Mouse (Mus musculus): ENCODE measurements at regions not wholly inside any gene's neighbourhood (a gene's known extent, or its start where the extent isn't known, plus 50 kb on each side); places are given as distances from the start of the nearest gene placed in this dataset.
A peak's percentile ranks its signal among the peaks of the same experiment; 100 is the strongest.

DNA sequence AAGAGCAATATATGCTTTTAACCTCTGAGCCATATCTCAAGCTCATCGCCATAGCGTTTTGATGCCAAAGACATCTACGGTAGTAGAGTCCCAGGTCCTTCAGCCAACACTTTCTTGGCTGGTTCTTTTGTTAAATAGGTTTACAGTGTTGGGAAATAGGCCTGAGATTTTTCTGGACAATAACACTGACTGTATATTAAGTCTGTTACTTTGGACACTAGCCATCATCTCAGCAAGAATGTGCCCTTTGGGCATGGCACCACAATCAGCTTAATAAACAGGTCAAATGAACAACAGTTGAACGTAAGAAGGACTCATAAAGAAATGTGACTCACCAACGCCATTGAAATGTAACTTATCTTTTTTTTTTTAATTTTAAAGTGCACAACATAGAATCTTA lies 68.6 kb upstream of the Adamts9 start:
- Histone ChIP-seq H3K4me3 (ENCODE audit: low read depth, low read length) (no peak overlapping the region), H3K27ac (ENCODE audit: low read depth) (no peak overlapping the region), H3K36me3 (ENCODE audit: insufficient read depth) (no peaks in the 10 kb centered on the region), H3K9me3 (ENCODE audit: low read depth, low read length) (no peaks in the 10 kb centered on the region), H3K27me3 (ENCODE audit: insufficient read depth, low read length) (no peaks in the 10 kb centered on the region), H3K4me1 (ENCODE audit: insufficient read depth) (peaks cover 15% of the 10 kb centered on the region), H3K4me2 (no peak overlapping the region), H3K9ac (no peak overlapping the region)
- TF ChIP-seq CTCF (IDR thresholded peaks at IDR 0.05; ENCODE audit: low read depth): no peak
- DNase-seq: no peak
- no peak for ATAC-seq (ENCODE audit: insufficient read depth)
- WGBS: 85% methylated on average over 5 of the region's 5 CpGs

- Histone ChIP-seq H3K4me1 (ENCODE audit: insufficient read depth) (peaks cover 12% of the 10 kb centered on the region; the same call in 1 of the 2 replicates), H3K27me3 (ENCODE audit: insufficient read depth, low read length) (no peaks in the 10 kb centered on the region), H3K27ac (ENCODE audit: low read depth) (no peak overlapping the region), H3K9ac (no peak overlapping the region), H3K36me3 (ENCODE audit: insufficient read depth) (no peaks in the 10 kb centered on the region), H3K4me2 (no peak overlapping the region), H3K4me3 (ENCODE audit: low read depth, low read length) (no peak overlapping the region), H3K9me3 (ENCODE audit: low read depth, low read length) (no peaks in the 10 kb centered on the region)
- 32% methylated on average over 3 of the region's 3 CpGs for WGBS
- DNase-seq: peak; percentile 58
- TF ChIP-seq CTCF (IDR thresholded peaks at IDR 0.05; ENCODE audit: low read depth): no peak
- peak; percentile 76 for ATAC-seq (ENCODE audit: insufficient read depth)
These were observed 61.4 kb upstream of the Adamts9 start for GRCm38 (mm10) chr6:93004587-93005240.

DNA sequence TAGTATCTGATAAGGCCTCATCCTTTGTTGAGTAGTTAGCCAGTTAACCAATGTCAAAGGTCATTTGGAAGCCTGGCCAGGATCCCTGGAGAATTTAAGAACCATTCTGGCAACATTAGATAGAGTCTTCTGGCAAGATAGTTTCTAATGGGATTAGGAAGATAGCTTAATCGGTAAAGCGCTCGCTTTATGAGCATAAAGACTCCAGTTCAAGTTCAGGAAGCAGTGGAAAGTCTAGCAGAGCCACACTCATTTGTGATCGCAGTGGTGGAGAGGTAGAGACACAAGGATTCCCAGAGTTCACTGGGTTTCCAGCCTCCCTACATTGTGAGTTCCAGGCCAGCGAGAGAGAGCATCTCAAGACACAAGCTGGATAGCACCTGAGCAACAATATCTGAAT lies 60.5 kb upstream of the Adamts9 start:
- Histone ChIP-seq H3K27ac (ENCODE audit: low read depth) (no peak overlapping the region), H3K9ac (no peak overlapping the region), H3K4me3 (ENCODE audit: low read depth, low read length) (no peak overlapping the region), H3K4me1 (ENCODE audit: insufficient read depth) (peaks cover 12% of the 10 kb centered on the region; the same call in 1 of the 2 replicates), H3K9me3 (ENCODE audit: low read depth, low read length) (no peaks in the 10 kb centered on the region), H3K4me2 (no peak overlapping the region), H3K27me3 (ENCODE audit: insufficient read depth, low read length) (no peaks in the 10 kb centered on the region), H3K36me3 (ENCODE audit: insufficient read depth) (no peaks in the 10 kb centered on the region)
- DNase-seq (no peak), ATAC-seq (ENCODE audit: insufficient read depth) (no peak)
- WGBS: 92% methylated on average over 5 of the region's 5 CpGs
- TF ChIP-seq CTCF (IDR thresholded peaks at IDR 0.05; ENCODE audit: low read depth): no peak

GRCm38 (mm10) chr6:92993647-92994046 lies 50.4 kb upstream of the Adamts9 start:
- peaks cover 3% of the 10 kb centered on the region; the same call in 1 of the 2 replicates for H3K9me3 ChIP-seq (ENCODE audit: low read depth, low read length)
- DNase-seq (no peak), ATAC-seq (ENCODE audit: insufficient read depth) (no peak)
- H3K27ac ChIP-seq (ENCODE audit: low read depth): no peak overlapping the region
- H3K27me3 ChIP-seq (ENCODE audit: insufficient read depth, low read length): no peaks in the 10 kb centered on the region
- no peak overlapping the region for H3K4me2 ChIP-seq
- no peak overlapping the region for H3K4me3 ChIP-seq (ENCODE audit: low read depth, low read length)
- 87% methylated on average over 5 of the region's 5 CpGs for whole genome bisulfite sequencing
- no peak for TF ChIP-seq CTCF (IDR thresholded peaks at IDR 0.05; ENCODE audit: low read depth)
- no peaks in the 10 kb centered on the region for H3K4me1 ChIP-seq (ENCODE audit: insufficient read depth)
- no peak overlapping the region for H3K9ac ChIP-seq
- no peaks in the 10 kb centered on the region for H3K36me3 ChIP-seq (ENCODE audit: insufficient read depth)

All from lung, embryonic 14.5 days (tissue).